Mouse (Mus musculus) liver, adult 2 months (tissue): ENCODE data around the gene Ddx42.

Experiments
- CTCF ChIP-seq: fragments of 200-500 bp; IDR thresholded peaks from 2 replicates; pipeline ENCODE4 v1.5.1; 2011; ENCODE audit warnings: low read depth, low read length, control low read depth
- POLR2A ChIP-seq: fragments of 200-500 bp; IDR thresholded peaks from 2 replicates; pipeline ENCODE4 v1.6.1; 2011; ENCODE audit warnings: low read length, control low read depth; ENCODE audit not compliant: insufficient read depth; ENCODE audit errors: extremely low read depth

GRCm38 (mm10) chr11:106178036-106178782 is 38.5 kb upstream of the Ddx42 start:
- TF ChIP-seq POLR2A (no peak), CTCF (no peak)
